Mouse (Mus musculus): ENCODE results near the gene Col16a1. TPM values are rescaled to one million over a fixed set of nuclear protein-coding genes. Genes with fewer than 3 reads are reported as not detected.

The Col16a1 gene
- total RNA-seq (2021) = 10 to 100 TPM; 11.3 to 12.2 TPM
- long read RNA-seq, partial matches to known transcripts = 2 of 12 reads
- long read RNA-seq, other reads (novel, unspliced or antisense) = 10 of 12 reads

DNA sequence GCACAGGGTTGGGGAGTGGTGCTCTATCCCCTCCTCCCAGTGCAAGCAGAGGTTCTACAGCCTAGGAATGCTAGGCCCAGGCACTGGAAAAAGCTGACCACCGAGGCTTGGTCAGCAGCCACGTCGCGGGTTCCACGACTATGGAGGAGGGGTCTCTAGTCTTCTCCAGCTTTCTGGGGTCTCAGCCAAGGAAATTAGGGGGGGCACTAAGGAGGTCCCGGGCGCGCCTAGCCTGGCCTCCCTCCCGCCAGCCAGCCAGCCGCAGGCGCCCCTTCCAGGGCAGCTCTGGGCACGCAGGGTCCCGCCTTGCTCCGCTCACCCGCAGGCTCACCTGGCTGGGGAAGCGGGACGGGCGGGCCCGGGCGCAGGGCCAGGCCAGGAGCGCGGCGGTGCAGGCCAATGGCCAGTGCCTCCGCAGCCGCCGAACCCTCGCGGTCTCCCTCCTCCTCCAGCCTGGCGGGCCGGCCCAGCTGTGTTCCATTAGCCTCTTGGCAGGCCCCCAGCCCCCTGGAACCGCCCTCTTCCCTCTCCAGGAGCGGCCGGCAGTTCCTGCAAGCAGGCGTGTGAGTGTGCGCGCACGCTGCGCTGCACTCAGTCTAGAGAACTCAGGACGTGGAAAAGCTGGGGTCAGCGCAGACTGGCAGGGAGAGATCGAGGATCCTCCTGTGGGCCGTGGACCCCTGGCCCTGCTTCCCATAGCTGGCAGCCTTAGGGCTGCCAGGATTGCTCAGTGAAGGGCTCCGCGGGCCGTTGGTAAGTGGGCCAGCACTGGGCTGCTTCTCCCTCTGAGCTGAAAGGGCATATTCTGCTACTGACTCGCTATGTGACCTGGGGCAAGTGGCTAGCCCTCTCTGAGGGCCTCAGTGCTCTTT is at the start of gene Col16a1:
TSS of gene Col16a1 (plus strand) at position 510 of the 872 bp plus-strand sequence.
- DNase-seq (ENCODE audit: low spot score in 2 of 2) = peak; percentile 51 to 73

DNA sequence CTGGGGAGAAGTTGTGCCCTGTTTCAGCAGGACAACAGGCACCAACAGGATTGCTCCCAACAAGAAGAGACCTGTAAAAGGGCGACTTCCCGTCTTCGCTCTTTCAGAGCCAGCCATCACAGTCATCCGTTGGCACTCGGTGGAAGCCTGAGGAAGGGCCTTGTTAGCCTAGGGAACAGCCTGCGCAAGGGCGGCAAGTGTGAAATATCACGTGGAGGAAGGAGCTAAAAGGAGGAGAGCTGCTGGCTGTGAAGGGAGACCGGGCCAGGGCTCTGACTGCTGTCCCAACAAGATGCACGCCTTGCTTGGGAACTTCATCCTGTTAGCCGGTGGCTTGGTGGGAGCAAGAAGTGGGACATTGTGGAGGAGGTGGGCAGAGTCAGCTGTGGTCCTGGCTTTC is 49.5 kb upstream of the Col16a1 start:
- DNase-seq (ENCODE audit: low spot score in 2 of 2) = no peak

DNA sequence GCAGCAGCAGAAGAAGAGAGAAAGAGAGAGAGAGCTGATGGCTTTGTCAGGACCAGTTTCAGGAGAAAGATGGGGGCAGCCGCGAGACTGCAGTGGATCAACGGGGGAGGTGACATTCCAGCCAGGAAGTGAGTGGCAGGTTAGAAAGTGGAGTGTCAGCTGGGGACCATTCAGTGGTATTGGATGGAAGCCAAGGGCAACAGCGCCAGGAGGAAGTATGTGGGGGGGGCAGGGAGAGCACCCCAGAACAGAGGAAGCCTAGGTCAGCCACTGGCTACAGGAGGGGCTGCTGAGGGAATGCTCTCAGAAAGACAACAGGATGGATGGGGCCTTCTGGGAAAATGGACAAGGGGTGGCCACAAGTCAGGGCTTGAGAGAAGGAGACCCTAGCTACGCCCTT is 45.9 kb upstream of the Col16a1 start:
- no peak for DNase-seq (ENCODE audit: low spot score in 2 of 2)

DNA sequence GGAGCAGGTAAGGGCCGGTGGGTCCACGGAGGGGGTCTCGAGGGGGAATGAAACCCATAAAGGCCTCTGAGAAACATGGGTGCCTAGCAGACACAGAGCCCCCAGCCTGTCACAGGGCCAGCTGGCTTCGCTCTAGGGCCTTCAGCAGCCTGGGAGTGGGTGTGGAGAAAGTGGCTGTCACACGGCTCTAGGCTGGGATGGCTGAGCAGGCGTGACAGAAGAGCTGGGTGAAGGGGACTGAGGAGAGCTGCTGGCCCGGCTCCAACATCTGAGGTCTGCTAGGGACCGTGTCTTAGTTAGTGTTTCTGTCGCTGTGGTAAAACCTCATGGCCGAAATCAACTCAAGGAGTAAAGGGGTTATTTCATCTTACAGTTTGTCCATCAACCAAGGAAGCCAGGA is 45.5 kb upstream of the Col16a1 start:
- peak in 1 of 2 experiments; percentile 69 for DNase-seq (ENCODE audit: low spot score in 2 of 2)

DNA sequence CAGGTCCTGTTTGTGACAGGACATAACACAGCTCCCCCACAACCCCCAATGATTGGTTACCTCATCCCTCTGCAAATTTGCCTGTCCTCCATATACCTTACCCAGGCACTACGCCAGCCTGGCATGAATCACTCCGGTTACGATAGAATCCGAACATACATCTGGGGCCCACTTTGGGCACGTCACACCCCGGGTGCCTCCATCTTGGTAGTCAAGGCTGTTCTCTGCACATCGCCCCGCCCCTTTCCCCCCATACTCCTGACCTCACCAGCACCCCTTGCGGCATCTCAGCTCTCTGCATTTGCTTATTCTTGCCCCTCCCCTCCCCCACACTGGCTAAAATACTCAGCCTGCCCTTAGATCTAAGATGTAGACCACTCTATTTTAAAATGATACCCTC is 42.0 kb upstream of the Col16a1 start:
- DNase-seq (ENCODE audit: low spot score in 2 of 2) = no peak

DNA sequence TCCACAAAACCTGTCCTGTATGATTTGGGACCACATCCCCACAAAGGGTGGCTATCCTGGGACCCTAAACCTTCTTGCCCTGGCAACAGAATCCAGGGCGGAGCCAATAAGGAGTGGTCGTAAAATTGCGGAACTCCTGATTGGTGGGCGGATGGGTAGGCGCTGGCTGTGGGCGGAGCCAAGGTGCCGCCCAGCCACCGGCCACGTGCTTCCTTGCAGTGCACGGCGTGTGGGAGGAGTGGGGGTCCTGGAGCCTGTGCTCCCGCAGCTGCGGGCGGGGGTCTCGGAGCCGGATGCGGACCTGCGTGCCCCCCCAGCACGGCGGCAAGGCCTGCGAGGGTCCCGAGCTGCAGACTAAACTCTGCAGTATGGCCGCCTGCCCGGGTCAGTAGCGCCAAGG is 41.1 kb upstream of the Col16a1 start:
- no peak for DNase-seq (ENCODE audit: low spot score in 2 of 2)

DNA sequence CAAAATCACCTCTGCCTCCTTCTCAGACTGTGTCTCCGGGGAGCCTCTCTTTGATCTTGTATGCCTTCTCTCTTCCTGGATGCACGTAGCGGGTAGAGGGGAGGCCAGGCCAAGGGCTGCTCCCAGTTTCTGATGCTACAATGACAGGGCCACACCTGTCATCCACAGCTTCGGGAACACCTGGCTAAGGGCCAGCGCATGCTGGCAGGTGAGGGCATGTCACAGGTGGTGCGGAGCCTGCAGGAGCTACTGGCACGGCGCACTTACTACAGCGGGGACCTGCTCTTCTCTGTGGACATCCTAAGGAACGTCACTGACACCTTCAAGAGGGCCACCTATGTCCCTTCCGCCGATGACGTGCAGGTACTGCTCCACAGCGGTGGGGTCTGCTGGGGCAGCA is 38.6 kb upstream of the Col16a1 start:
- DNase-seq (ENCODE audit: low spot score in 2 of 2) = no peak

DNA sequence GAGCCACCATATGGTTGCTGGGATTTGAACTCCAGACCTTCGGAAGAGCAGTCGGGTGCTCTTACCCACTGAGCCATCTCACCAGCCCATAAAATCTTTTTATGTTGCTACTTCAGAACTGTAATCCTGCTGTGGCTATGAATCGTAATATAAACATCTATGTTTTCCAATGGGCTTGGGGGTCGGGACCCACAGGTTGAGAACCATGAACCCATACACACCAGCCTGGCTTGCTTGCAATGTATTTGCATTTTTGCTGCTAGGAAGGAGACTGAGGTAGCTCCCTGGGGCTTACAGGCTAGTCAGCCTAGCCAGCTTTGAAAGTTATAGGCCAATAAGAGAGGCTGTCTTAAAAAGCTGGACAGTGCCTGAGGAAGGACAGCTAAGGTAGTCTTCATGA is 36.9 kb upstream of the Col16a1 start:
- DNase-seq (ENCODE audit: low spot score in 2 of 2) = no peak

DNA sequence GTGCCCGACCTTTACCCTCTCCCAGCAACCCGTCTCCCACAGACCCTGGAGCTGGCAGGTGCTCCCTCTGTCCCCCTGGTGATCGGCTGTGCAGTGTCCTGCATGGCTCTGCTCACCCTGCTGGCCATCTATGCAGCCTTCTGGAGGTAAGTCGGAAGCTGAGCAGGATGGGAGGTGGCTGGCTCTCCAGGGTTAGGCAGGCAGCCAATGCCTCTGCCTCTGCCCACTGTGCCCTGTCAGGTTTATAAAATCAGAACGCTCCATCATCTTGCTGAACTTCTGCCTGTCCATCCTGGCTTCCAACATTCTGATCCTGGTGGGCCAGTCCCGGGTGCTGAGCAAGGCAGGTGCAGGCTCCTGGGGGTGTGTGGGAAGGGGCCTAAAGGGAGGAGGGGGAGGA is 35.4 kb upstream of the Col16a1 start:
- DNase-seq (ENCODE audit: low spot score in 2 of 2) = no peak

DNA sequence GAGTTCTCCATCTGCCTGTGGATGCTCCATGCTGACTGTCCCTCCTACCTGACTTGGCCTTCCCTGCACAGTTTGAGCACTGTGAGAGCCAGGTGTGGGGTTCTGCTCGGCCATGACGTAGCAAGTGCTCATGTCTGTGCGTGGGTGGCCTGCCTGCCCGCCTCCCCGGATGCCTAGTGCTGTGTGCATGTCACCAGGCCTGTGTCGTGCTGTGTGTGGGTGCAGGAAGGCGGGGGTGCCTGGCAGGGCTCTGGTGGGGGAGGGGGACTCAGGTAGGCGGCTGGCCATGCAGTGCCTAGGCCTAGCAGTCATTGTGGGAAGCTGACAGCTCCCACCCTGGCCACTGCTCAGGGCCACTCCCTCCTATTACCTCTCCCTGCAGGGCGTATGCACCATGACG is 34.5 kb upstream of the Col16a1 start:
- DNase-seq (ENCODE audit: low spot score in 2 of 2) = peak; percentile 82 to 89

DNA sequence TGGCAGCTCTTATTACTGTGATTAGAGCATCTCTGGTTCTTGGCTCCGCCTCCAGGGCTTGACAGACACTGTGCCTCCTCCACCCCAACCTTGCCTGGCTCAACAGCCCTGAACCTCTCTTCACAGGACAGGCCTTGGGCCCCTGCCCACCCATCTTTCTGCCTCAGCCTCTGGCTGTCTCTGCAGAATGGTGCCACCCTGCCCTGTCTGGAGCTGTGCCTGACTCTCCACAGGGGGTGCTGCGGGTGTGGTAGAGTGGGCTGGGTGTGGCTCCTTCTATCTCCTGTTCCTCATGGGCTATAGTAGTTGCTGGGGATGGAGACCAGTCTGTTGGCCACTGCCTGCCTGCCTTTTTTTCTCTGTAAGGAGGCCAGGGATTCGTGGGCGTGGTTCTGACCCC is 31.6 kb upstream of the Col16a1 start:
- no peak for DNase-seq (ENCODE audit: low spot score in 2 of 2)

DNA sequence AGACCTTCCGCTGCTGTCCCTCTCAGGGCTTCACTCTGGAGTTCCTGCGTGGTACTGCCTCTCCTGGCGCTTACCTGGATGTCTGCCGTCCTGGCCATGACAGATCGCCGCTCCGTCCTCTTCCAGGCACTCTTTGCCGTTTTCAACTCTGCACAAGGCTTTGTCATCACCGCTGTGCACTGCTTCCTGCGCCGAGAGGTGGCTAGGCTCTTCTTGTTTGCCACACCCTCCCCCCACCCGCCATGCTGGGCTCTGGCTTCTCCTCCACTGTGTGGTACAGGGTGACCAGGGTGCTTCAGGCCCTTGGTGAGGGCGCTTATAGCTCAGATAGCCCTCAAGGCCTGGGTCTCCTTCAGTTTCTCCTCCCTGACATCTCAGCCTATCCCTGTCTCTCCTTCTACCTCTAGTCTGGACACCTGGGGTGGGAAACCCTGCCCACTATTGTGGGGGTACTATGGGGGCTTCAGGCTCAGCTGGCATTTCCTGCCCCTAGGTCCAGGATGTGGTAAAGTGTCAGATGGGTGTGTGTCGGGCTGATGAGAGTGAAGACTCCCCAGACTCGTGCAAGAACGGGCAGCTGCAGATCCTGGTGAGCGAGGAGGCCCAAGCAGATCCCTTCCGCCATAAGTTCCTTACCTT is 30.5 kb upstream of the Col16a1 start:
- DNase-seq (ENCODE audit: low spot score in 2 of 2) = no peak

DNA sequence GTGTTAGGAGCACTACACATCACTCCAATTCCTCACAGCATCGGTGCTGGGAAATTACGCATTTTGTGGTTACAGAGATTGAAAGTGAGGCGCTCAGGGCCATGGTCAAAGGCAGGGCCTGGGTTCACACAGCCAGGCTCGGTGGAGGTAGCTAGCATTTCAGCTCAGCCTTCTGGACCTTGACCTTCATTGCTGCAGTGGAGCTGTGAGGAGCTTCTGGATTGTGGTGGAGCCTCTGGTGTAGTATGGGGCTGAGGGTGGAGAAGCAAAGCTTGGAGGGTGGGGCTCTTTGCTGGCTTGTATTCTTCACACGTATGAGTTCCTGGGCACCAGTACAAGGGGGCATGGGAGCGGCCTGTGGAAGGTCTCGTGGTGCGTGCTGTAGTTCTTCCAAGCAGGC is 24.7 kb upstream of the Col16a1 start:
- DNase-seq (ENCODE audit: low spot score in 2 of 2) = no peak

DNA sequence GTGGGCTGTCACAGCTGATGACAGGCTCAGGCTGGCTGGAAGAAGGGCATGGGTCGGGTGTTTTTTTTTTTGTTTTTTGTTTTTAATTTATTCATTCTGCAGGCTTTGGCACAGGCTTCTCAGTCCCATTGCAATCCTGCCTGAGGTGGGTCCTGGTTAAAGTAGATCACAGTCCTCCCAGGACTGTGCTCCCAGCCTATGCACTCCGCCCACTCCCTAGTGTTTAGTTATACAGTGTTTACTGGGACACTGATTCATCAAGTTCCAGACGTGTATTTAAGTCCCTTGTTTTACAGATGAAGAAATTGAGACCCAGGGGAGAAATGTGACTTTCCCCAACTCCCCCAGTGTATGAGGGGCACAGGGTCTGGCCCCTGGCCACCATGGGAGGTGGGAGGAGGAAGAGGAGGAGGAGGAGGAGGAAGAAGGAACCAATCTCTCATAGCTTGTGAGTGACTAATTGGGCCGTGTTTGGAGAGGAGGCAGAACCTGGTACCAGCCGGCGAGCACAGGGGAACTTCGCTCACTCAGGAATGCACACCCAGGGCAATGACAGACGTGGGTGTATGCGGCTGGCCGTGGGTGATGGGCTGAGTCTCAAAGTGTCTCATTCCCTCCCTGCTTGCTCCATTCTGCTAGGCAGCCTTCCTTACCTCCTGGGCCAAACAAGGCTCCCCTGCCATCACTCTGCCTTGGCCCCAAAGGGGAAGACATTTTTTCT is 24.0 kb upstream of the Col16a1 start:
- DNase-seq (ENCODE audit: low spot score in 2 of 2) = peak; percentile 60 to 72

DNA sequence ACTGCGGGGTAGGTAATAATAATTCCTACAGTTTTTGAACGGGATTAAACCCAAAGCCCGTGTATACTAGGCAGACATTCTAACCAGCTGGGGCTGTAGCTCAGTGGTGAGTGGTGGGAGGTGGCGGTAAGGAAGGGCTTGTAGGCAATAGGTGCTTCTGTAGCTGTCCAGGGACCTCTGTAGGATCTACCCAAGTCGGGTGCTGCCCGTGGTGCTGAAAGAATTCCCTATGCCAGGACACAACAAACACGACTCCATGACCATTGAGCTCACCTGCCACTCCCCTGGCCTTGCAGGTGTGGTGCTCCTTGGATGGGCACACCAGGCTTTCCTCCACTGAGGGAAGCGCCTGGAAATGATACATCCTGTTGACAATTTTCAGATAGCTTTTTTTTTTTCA is 22.1 kb upstream of the Col16a1 start:
- DNase-seq (ENCODE audit: low spot score in 2 of 2) = no peak

DNA sequence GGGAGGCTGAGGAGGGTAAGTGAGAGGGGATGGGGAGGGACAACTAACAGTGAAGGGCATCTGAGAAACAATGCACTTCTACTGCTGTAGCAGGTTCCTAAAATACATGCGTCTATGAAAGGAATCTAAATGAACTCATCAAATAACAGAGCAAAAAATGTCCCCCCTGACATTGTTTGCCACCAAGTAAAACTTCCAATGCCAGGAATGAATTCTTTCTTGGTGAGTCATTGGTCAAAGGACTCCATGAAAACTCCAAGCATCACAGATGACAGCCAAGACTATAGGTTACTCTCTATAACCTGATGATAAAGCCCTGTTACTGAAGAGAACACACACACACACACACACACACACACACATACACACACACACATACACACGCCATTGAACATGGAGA is 16.5 kb upstream of the Col16a1 start:
- DNase-seq (ENCODE audit: low spot score in 2 of 2) = no peak

DNA sequence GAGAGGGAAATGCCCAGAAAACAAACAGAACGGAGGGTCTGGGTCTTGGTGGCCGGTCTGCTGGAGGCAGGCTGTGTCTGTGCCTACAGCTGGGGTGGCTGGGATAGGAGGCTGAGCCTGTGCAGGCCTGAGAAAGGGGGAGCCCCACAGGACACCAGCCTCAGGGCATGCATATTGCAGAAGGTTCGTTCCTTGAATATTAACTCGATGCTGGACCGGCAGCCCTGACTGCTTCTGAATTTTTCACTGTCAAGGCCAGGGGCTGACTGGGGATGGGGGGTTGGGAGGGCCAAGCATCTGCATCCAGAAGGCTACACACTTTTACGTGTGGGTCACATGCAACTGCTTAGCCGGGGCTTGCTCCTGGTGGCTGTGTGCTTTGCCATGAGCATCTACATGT is 14.1 kb upstream of the Col16a1 start:
- no peak for DNase-seq (ENCODE audit: low spot score in 2 of 2)

DNA sequence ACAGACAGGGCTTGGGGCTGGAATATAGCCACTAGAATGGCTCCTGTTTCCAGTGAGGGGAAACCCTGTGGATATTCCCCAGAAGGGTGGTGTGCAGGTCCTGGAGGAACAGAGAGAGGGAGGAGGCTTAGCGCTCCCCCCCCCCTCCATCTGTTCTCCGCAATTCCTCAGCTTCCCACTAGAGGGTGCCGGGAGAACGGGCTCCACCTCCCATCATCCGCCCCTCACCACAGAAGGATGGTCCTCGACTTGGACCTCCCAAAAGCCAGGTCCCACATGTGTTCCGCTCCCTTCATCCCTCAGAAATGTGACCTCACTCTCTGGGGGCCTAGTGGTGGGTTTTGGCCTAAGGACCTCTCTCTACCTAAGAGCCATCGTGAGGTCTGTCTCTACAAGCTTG is 11.5 kb upstream of the Col16a1 start:
- DNase-seq (ENCODE audit: low spot score in 2 of 2) = peak in 1 of 2 experiments; percentile 69

DNA sequence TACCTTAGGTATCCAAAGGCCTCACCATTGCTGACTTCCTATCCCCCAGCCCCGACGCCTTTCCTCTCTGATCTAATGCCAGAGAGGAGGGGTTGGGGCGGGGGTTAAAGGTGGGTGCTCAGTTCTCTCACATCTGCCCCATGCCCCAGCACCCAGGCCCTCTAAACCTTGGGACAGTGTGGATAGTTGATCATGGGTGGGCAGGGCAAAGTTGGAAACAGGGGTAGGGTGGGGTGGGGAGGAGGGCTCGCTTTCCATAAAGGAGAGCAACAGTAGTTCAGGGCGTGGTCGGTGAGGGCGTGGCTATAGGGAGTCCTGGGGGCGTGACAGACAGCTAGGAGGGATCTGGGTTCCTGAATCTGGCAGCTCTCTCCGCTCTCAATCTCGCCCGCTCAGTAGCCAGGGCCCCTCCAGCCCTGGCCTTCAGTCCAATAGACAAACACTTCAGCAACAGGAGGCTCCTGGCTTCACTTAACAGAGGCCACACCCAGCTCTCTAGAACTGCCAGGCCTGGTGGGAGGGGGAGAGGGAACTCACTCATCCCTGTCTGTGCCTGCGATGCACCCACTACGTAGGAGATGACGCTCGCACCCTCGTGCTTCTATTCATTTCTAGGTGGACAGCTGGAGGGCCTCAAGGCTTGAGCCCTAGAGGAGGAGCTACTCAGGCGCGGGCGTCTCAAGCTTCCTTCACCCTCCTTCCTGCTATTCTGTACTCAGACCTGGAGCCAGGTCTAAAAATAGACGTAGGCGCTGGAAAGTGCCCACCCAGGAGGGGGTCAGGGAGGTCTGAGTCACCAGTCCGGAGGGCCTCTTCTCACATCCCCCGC is 10.9 kb upstream of the Col16a1 start:
- peak in 1 of 2 experiments; percentile 59 for DNase-seq (ENCODE audit: low spot score in 2 of 2)

DNA sequence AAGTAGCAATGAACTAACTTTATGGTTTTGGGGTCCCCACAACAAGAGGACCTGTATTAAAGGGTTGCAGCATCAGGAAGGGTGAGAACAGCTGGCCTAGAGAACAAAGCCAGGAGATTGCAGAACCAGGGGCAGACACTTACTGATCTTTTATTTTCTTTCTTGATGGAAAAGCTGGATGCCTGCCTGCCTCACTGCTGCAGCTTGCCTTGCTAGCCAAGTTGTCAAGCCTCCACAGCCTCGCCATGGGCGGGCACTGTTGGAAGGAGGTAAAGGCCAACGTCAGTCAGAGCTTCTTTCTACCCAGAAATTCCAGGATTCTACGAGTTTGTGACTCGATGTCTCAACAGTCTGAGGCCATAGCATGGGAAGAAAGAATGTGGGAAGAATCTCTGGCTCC is 8.3 kb upstream of the Col16a1 start:
- DNase-seq (ENCODE audit: low spot score in 2 of 2) = no peak

DNA sequence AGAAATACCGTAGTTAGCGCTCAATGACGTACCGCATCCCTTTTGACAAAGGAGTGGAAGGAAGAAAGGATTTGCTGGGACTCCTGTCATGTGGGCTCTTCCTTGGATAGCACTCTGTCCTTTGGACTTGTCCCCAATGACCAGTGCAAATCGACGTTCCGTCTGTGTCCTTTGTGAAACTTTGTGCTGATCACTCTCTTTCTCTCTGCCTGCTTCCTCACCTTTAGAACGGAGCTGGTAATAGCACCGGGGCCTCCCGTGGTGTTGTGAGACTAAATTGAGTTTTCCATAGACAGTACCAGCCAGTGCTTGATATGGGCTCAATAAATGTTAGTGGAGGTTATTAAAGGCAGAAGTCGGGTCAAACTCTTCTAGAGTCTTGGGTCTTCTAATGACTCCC is 6.6 kb upstream of the Col16a1 start:
- DNase-seq (ENCODE audit: low spot score in 2 of 2) = no peak
